Mouse (Mus musculus): ENCODE measurements around the gene Msmp. TPM values are rescaled to one million over a fixed set of nuclear protein-coding genes. Genes with fewer than 3 reads are reported as not detected.
A peak's percentile ranks its signal among the peaks of the same experiment; 100 is the strongest.
"Not testable (repeated sequence)": the region's sequence is repeated elsewhere in the genome, so short reads cannot be mapped to it uniquely, and the experiment has no call there.

The Msmp gene
- under 1 TPM in 1 of 2 experiments, not detected in 1; 0.54 TPM for total RNA-seq (2021)
- long read RNA-seq, experiment 1, result 0 reads
- long read RNA-seq, experiment 2, result 0 reads

DNA sequence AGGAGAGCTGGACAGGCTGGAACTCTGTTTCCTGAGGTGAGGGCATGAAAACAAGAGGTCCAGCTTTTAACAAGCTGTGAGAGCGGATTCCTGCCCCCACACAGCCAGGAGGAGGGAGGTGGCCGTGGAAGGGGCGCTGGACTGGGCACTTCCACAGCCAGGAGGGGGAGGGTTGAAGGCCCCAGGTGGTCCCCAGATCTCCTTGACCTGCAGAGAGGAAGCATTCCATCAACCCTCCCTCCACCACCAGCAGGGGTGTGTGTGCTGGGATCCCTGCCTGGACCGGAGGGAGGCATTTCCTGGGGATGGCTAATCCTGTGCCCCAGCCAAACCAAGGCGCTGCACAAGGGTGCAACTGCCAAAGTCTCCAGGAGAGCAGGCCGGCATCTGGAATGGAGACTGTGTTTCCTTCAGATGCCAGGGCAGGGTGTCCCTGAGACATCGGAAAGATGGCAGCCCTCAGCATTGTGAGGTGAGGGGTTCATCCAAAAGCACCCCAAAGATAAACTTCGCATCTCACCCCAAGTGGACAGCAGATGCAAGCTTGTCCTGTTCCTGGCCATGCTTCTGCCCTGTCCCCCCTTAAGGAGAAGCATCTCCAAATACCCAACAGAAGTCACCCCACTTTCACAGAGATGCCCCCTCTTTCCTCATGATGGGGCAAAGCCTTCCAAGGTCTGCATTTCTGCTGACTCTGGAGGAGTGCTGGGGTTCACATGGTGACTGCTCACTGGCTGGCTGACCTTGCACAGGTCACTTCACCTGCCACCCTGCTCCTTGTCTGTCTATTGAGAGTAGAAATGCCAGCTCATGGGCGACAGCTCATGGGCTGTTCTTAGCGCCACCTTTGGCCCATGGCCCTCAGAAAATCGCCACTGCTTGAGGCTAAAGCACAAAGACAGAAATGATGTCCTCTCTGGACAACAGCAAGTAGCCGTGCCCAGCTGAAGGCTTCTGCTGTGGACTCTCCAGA lies at the start of gene Msmp:
Gene Msmp (minus strand): TSS at position 51 of the 973 bp plus-strand sequence.
- peak; percentile 36 to 68 for DNase-seq

DNA sequence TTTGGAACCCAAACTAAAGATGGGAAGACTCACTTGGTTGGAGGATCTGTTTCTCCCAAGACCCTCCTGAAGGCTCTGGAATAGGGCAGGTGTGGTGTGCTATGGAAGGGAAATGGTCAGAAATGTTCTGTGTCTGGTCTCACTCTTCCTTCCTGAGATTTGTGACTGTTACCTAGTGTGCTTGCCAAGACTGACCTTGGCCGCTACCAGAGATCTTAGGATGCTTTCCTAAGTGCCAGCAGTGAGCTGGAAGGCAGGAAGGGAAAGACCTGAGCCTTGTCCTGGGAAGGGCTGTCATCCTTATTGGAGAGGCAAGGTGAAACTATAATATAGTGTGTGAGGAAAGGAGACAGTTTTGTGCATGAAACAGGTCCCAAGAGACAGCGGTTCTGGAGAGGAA lies 49.4 kb upstream of the Msmp start:
- no peak for DNase-seq

DNA sequence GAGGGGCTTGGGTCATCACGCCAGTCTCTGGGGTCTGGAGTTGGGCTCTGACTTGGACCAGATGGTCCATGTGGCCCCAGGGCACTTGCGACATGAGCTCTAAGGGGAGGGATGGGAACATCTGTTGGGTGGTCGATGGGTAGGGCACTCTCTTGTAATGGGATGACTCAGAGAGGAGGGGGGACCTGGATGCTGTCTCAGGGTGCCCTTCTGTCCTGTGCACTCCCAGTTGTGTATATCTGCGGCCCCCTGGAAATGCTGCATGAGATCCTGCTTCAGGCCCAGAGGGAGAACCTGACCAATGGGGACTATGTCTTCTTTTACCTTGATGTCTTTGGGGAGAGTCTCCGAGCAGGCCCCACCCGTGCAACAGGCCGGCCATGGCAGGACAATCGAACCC lies 49.0 kb upstream of the Msmp start:
- no peak for DNase-seq

DNA sequence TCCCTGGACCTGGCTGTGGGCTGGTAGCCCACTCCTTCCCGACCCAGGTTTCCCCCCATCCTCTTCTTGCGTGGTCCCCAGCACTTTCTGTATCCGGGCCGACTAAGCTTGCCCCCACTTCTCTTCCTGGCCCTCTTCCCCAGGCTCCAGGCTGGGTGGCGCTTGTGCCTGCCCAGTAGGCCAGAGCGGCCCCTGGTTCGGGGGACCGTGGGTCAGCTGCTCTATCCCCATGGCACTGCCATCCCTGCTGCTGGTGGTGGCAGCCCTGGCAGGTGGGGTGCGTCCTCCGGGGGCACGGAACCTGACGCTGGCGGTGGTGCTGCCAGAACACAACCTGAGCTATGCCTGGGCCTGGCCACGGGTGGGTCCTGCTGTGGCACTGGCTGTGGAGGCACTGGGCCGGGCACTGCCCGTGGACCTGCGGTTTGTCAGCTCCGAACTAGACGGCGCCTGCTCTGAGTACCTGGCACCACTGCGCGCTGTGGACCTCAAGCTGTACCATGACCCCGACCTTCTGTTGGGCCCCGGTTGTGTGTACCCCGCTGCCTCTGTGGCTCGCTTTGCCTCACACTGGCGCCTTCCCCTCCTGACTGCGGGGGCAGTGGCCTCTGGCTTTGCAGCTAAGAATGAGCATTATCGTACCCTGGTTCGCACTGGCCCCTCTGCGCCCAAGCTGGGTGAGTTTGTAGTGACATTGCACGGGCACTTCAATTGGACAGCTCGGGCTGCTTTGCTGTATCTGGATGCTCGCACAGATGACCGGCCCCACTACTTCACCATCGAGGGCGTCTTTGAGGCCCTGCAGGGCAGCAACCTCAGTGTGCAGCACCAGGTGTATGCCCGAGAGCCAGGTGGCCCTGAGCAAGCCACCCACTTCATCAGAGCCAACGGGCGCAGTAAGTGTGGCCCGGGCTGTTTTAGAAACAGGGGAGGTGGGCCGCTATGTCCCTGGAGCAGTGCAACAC lies 47.9 kb upstream of the Msmp start:
- peak in 1 of 2 experiments; percentile 25 for DNase-seq

DNA sequence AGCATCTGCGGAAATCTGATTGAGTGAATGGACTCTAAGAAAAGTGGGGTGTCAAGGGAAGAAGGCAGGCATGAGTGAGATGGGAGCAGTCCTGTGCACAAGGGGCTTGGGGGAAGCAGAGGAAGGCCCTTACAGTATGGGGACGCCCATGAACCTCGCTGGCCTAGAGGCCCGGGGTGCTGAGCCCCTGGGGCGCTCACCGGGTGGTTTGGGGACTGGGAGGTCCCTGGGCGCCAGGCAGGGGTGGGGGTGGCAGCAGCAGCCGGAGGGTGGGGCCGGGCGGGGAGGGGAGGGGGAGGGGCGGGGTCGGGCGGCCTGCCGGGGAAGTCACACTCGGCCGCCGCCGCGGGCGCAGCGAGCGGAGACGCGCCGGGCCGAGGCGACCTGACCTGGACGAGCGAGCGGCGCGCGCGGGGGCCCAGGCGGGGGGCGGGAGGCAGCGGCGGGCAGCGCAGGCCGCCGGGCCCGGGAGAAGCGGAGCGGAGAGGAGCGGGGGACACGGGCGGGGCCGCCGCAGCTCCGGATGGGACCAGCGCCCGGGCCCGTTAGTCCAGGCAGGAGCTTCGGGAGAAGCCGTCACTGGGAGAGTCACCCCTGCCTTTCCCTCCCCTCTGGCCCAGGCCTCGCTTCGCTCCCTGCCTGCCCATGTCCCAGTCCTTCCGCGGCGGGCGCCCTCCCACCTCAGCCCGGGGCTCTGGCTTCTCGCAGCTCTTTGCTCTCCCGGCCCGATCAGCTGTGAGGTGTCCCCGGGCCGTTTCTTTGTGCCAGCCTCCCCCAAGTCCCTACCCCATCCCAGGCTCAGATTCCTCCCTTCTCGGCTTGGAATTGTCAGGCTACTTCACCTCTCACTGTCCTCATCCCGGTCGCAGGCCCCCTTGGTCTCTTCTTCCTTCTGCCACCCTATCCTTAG lies 47.0 kb upstream of the Msmp start, which contains the start of gene Npr2:
Gene Npr2 (plus strand): TSS at position 890 of the 910 bp plus-strand sequence.
- DNase-seq, result peak; percentile 69 to 70

DNA sequence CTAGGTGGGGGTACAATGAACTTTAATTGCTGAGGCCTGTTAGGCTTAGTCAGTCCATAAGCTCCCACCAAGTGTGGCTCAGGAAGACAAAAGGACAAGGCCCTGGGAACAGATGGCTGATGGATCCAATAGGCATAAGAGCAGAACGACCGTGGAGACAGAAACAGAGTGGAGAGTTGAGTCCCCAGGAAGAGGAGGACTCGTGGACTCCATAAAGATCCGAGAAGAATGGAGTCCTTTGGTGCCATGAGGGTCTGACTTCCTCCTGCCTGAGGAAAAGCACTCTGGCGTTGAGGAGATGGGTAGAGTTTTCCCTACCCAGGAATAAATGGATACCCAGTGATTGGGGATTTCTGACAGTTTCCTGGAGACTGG lies 46.4 kb upstream of the Msmp start:
- no peak for DNase-seq

DNA sequence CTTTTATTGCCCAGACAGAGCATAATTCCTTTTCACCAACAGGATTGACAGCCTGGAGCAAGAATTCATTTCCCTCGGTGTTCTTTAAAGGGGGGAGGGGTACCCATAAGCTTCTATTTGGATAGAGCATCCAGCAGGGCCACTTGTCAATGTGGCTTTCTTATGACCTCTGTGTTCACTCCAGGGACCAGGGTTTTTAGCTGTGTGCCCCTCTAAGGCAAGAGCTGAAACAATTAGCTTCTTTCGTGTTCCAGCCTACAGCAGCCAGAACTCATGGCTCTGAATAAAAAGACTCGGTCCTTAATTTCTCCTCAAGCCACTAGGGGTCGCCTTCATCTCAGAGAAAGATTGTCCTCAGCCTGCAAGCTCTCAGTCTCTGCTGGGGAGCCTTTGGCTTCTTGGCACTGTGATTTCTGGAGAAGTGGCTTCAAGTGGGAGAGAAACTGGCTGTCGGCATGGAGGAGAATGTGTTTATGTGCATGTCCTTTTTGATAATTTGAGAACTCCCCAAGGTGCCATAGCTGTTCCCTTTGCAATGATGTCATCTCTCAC lies 45.8 kb upstream of the Msmp start:
- peak; percentile 89 to 91 for DNase-seq

DNA sequence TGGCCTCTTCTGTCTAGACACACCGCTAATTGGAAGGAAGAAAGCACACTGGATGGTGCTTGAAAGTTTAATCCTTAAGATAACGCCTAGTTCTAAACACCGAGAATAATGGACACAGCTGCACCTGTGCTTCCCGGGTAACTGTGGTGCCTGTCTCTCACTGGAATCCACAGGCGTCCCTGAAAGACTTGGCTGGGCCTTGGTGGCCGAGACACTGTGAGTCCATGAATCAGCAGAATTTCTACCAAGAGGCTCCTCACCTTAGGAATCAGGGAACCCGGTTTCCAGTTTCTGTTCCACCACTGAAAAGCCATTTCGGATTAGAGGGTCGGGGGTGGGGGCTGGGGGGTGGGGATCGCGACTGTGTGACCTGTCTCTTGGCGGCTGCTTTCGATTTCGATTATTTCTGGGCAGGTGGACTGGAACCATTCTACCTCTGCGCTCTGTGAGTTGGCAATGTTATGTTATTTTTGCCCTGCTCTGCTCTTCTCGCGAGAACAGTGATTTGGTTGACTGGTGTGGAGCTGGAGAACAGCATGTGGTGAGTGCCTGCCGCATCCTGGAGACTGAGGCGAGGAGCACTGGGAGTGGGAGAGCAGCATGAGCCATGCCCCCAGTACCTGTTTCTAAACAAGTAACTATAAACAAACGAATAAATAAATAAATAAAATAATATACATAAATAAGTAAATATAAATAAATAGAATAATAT lies 45.0 kb upstream of the Msmp start:
- no peak for DNase-seq

DNA sequence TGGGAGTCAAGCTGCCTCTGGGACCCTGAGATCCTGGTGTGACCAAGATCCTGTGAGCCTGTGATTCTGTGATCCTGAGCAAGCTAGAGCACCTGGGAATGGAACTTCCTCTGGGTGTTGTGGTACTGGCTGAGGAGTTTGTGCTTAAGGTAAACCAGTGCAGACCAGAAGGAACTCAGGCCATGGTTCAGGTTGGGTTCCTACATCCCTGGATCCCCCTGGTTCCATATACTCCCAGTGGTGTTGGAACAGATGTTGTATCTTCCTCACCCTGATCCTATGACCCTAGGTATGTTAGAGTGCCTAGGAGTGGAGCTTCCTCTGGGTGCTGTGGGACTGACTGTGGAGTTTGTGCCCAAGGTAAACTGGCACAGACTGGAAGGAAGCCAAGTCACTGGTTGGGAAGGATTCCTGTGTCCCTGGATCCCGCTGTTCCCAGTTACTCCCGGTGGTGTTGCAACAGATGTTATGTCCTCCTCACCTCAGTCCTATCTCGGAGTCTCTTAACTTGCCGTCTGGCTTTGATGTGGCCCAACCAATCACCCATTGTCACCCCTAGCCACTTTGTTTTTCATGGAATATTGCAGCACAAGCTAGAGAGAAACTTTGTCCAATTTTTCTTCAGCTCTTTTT lies 36.0 kb upstream of the Msmp start:
- no peak for DNase-seq

DNA sequence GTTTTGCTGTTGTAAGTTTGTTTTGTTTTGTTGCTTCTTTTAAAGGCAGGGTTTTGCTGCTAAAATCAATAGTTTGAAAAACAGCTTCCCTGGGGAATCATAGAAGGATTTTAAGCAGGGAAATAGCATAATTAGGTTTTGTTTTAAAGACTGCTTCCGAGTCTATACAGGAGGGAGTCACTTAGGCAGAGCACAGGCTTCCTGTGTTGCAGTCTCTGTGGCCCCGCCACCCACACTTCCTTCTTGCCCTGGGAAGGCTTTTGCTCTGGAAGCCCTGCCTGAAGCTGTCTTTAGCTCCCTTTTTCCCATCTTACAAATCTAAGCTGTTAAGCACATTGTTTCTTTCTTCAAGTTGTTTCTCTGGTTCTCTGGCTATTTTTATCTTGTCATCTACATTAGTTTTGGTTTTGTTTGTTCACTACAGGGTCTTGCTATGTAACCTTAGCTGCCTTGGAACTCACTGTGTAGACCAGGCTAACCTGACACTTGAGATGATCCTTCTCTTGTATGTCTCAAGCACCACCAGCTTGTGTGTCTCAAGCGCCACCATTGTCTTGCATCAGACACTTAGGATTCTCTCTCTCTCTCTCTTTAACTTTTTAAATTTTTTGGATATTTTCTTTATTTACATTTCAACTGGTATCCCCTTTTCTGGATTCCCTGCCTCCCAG lies 28.9 kb upstream of the Msmp start:
- DNase-seq, result peak in 1 of 2 experiments; percentile 23

DNA sequence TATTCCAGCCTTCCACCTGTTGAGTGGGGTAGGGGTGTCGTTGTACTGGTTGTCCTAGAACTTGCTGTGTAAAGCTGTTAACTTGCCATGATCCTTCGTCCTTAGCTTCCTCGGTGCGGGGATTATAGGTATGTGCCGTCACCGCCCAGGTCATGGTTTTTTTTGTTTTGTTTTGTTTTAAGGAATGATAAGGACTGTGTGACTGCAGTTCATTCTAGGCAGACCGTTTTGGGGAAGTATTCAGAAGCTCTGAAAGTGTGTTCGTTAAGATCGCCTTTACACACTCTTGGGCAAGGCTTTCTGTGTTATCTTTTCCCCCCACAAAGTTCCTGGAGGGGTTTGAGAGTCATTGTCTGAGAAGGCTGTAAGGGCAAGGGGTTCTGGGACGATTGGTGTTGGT lies 28.2 kb upstream of the Msmp start:
- no peak for DNase-seq

DNA sequence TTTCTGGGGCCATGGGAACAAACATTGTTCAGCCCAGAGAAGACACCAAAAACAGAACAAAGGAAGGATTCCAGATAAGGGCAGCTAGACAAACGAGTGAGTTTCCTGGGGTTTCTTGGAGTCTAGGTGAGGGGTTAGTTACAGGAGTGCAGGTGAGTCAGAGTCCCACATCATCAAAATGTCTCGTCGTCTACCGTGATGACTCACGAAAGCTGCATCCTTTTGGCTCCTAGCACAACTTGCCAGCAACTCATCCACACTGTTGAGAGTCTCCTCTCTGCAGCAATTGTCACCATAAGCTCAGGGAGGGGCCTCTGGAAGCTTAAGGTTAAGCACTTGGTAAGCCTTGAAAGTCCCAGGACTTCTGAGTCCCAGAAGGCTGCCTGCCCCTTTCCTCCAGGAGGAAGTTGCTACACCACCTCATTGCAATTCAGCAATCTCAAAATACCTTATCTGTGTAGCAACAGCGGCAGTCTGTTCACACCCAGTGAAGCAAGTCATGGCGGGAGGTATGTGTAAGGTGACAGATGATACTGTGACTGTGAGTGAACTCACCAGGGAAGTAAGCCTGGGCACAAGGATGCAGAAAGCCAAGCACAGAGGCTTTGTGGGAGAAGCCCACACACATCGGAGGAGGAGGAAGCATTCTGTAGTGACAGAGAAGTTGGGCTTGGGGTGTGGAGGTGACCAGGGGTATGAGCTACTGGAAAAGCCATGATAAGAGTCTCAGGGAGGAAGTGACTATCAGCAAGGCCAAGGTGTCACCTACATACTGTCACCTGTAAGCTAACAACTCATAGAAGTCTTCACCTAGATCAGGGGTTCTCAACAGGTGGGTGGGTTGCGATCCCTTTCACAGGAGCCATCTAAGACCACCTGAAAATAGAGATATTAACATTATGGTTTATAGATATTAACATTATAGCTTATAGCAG lies 20.7 kb upstream of the Msmp start:
- DNase-seq, result no peak

DNA sequence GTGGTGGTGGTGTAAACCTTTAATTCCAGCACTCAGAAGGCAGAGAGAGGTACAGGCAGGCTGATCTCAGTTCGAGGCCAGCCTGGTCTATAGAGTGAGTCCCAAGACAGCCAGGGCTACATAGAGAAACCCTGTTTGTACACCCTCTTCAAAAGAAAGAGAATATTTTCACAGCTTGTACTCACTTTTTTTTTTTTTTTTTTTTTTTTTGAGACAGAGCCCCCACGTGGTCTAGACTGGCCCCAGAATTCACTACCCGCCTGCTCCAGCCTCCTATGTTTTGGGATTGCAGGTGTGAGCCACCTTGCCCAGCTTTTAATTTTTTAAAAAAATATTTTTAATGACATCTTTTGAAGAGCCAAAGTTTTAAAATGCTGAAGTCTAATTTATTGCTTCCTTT lies 19.8 kb upstream of the Msmp start:
- DNase-seq, result no peak

DNA sequence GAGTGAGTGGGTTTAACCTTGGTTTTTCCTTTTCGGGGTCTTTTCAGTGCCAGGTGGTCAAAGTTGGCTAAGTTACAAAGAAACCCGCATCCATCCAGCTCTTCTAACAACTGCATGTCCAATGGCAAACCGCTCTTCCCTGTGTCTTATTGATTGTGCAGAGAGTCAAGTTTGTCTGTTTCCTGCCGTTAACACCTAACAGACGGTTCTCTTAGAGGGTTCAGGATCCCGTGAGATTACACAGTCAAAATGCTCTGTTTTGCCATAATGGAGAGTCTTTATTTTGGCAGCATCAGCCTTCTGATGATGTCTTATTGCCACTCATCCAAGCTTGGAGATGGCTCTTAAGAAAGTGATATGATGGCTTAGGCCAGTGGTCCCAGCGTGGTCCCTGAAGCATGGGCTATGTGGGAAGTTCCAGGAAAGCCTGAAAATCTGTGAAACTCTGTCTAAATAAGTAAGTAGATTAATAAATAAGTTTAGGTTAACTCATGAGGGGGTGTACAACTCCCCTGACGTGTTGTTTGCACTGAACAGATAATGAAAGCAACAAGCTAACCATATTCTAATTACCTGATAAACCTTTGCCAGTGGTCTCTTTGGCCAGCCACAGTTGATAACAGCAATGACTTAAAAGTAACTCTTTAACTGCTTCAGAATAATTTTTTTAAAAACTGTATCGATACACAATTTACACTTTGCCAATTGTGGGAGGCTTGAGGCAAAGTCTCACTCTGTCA lies 16.1 kb upstream of the Msmp start:
- no peak for DNase-seq

DNA sequence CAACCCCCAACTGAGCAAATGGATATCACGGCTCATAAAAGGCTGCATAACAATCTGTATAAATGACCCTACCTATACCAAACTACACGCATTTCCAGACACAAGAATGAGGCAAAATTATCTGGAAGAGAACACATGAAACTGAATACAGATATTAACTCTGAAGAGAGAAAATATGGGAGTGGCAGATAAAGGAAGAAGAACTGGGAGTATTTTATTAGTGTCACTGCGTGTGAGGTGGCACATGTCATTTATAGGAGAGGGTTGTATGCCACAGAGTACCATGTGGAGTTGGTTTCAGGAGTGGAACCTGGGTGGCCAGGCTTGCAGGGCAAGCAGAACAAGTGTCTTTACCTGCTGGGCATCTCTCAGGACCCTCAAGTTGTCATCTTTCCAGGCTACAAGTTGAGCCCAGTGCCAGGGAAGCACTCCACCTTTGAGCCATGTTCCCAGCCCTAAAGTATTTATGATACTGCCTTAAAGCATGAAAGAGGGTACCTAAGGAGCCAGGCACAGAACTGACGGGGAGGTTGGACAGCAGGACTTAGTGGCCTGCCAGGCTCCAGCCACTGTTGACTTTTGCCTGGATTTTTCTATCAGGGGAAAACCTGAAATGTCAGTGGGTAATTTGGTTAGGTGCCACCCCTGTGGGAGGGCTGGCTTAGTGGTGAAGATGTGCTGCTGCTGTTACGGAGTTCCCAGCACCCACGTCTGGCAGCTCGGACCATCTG lies 14.5 kb upstream of the Msmp start:
- DNase-seq, result no peak

DNA sequence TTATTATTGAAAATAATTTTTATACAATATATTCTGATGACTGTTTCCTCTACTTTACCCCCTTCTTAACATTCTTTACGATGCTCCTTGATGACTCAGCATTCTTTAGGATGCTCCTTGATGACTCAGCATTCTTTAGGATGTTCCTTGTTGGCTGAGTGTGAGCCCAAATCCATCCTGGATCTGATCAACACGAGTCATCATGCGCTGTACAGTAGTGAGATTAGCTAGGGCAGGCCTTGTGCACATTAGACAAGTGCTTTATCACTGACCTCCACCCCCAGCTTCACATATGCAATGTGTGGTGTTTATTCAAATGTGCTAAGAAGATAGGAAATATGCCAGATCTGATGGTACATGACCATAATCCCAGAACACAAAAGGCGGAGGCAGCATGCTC lies 13.9 kb upstream of the Msmp start:
- no peak for DNase-seq

DNA sequence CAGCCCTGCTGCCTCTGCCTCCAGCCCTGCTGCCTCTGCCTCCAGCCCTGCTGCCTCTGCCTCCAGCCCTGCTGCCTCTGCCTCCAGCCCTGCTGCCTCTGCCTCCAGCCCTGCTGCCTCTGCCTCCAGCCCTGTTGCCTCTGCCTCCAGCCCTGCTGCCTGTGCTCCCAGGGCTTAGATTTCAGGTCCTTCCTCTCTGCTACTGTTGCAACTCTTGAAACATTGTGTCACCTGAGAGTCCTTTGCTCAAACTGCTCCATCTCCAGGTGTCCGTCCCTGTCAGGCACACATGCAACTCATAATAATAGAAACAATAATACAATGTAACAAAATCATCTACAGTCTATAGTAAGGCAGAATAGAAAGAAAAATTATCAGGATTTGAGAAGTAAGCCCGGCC lies 12.3 kb upstream of the Msmp start:
- not testable (repeated sequence) for DNase-seq

Data from heart, adult 18-20 months (tissue).